Mouse (Mus musculus): ENCODE results near the gene Gm10118. TPM values are rescaled to one million over a fixed set of nuclear protein-coding genes. Genes with fewer than 3 reads are reported as not detected.

The Gm10118 gene
- 0.01 TPM in 1 of 2 replicates, not detected in the other for polyA plus RNA-seq (2012; rRNA removed)

GRCm38 (mm10) chr10:63927334-63927733 is at the start of gene Gm10118:
Gm10118 (minus strand) TSS chr10:63927434.

Other genes starting within 250 kb of the Gm10118 start
- gene Lrrtm3, start 162.8 kb upstream of the Gm10118 start, polyA plus RNA-seq (2012; rRNA removed): 0.02 and 0.06 TPM in 2 replicates

All from liver, embryonic 18 days (tissue).